8 mouse cellular contexts compared by ENCODE assay signal in the genomic region with DNA sequence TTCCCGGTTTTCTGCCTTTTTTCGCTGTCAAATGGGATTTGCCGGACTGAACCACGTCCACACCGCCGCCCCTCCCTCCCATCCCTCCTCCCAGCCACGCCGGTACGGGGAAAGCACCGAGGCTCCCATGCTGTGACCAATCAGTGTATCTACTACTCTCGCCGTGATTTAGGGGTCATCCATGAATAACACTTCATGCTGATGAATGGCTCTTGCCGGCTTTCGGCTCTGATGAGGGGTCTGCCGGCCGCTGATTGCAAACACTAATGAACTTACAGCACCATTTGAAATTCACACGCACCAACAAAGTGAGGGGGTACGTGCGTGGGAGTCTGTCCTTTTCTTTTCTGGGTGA. TPM values are rescaled to one million over a fixed set of nuclear protein-coding genes. Genes with fewer than 3 reads are reported as not detected.
DNase-seq lines count a peak whose midpoint lies in the region; ATAC-seq lines count a peak whose summit lies in the region.

Gene Tenm3 (minus strand): TSS at position 21 of the 355 bp plus-strand sequence.

- H3K27me3 ChIP-seq in kidney, embryonic 14.5 days (ENCODE audit: control insufficient read depth, insufficient read depth, low read length): no peaks in the 10 kb centered on the region; the same call in 1 of the 2 replicates
- no peaks in the 10 kb centered on the region; the same call in 1 of the 2 replicates for H3K27me3 ChIP-seq in embryonic facial prominence, embryonic 14.5 days (replicated peaks; ENCODE audit: control insufficient read depth, insufficient read depth, low read length)
- peaks cover 10% of the 10 kb centered on the region; the same call in 1 of the 2 replicates for H3K27me3 ChIP-seq in hindbrain, embryonic 16.5 days (replicated peaks; ENCODE audit: control insufficient read depth, insufficient read depth, low read length)
- peaks cover 52% of the 10 kb centered on the region for H3K27me3 ChIP-seq in liver, embryonic 13.5 days

- no peak for DNase-seq in kidney, postnatal 36 days
- DNase-seq in Muller cell, postnatal 12 days (ENCODE audit: inconsistent ontology term): peak; percentile 82
- no peak for DNase-seq in embryonic facial prominence, embryonic 14.5 days (ENCODE audit: low spot score)
- no peak for DNase-seq in liver, embryonic 13.5 days
- no peak for DNase-seq in T-cell, adult 2 months (ENCODE audit: low spot score)
- DNase-seq in yolk sac, embryonic 10.5 days (ENCODE audit: low spot score): no peak

- H3K36me3 ChIP-seq in kidney, embryonic 14.5 days (ENCODE audit: control insufficient read depth, insufficient read depth, low read length): no peaks in the 10 kb centered on the region
- H3K36me3 ChIP-seq in embryonic facial prominence, embryonic 14.5 days (ENCODE audit: control insufficient read depth, insufficient read depth, low read length): no peaks in the 10 kb centered on the region
- H3K36me3 ChIP-seq in hindbrain, embryonic 16.5 days (ENCODE audit: control insufficient read depth, insufficient read depth, low read length): no peaks in the 10 kb centered on the region
- H3K36me3 ChIP-seq in liver, embryonic 13.5 days: no peaks in the 10 kb centered on the region

- peak within 1 kb of the TSS; percentile 90 for H3K27ac ChIP-seq in kidney, embryonic 14.5 days (ENCODE audit: low read depth, low read length)
- H3K27ac ChIP-seq in embryonic facial prominence, embryonic 14.5 days (replicated peaks; ENCODE audit: low read depth, low read length): peak within 1 kb of the TSS; percentile 90
- H3K27ac ChIP-seq in hindbrain, embryonic 16.5 days (ENCODE audit: low read depth, low read length): peak within 1 kb of the TSS; percentile 85
- H3K27ac ChIP-seq in liver, embryonic 13.5 days: peak within 1 kb of the TSS; percentile 23; the same call in 1 of the 2 replicates

- peak within 1 kb of the TSS; percentile 79 for H3K4me3 ChIP-seq in kidney, embryonic 14.5 days (ENCODE audit: low read length)
- H3K4me3 ChIP-seq in embryonic facial prominence, embryonic 14.5 days (ENCODE audit: low read depth, low read length): peak within 1 kb of the TSS; percentile 84
- peak within 1 kb of the TSS; percentile 86 for H3K4me3 ChIP-seq in hindbrain, embryonic 16.5 days (ENCODE audit: low read length)
- peak within 1 kb of the TSS; percentile 61 for H3K4me3 ChIP-seq in liver, embryonic 13.5 days (replicated peaks)

- 0% methylated on average over 19 of the region's 19 CpGs for WGBS in kidney, embryonic 14.5 days
- whole genome bisulfite sequencing in embryonic facial prominence, embryonic 14.5 days: under 1% methylated on average over 19 of the region's 19 CpGs
- 1% methylated on average over 19 of the region's 19 CpGs for WGBS in hindbrain, embryonic 16.5 days
- under 1% methylated on average over 19 of the region's 19 CpGs for WGBS in liver, embryonic 13.5 days (ENCODE audit: insufficient replicate concordance)

- ATAC-seq in kidney, embryonic 14.5 days (ENCODE audit: low FRiP score, low TSS enrichment): peak; percentile 54; the same call in 1 of the 2 replicates
- ATAC-seq in embryonic facial prominence, embryonic 14.5 days (ENCODE audit: low read depth): peak; percentile 53; the same call in 1 of the 2 replicates
- peak; percentile 71 for ATAC-seq in hindbrain, embryonic 16.5 days
- peak; percentile 59 for ATAC-seq in liver, embryonic 13.5 days (ENCODE audit: low read depth)

- H3K4me1 ChIP-seq in kidney, embryonic 14.5 days (ENCODE audit: control insufficient read depth, insufficient read depth, low read length): 0 out of 2 replicates have a peak, but pooled peaks cover 2% of the 10 kb centered on the region
- H3K4me1 ChIP-seq in embryonic facial prominence, embryonic 14.5 days (ENCODE audit: control insufficient read depth, insufficient read depth, low read length): peaks cover 10% of the 10 kb centered on the region
- H3K4me1 ChIP-seq in hindbrain, embryonic 16.5 days (ENCODE audit: control insufficient read depth, insufficient read depth, low read depth, low read length): peaks cover 9% of the 10 kb centered on the region
- no peaks in the 10 kb centered on the region for H3K4me1 ChIP-seq in liver, embryonic 13.5 days (replicated peaks)

- peak within 1 kb of the TSS; percentile 81 for H3K9ac ChIP-seq in kidney, embryonic 14.5 days (ENCODE audit: low read depth, low read length)
- H3K9ac ChIP-seq in embryonic facial prominence, embryonic 14.5 days (ENCODE audit: low read depth, low read length): peak within 1 kb of the TSS; percentile 85
- peak within 1 kb of the TSS; percentile 84 for H3K9ac ChIP-seq in hindbrain, embryonic 16.5 days (ENCODE audit: low read depth, low read length)
- H3K9ac ChIP-seq in liver, embryonic 13.5 days: peak within 1 kb of the TSS; percentile 56

- no peaks in the 10 kb centered on the region for H3K9me3 ChIP-seq in kidney, embryonic 14.5 days (ENCODE audit: control insufficient read depth, low read length)
- H3K9me3 ChIP-seq in embryonic facial prominence, embryonic 14.5 days (ENCODE audit: control insufficient read depth, low read length): no peaks in the 10 kb centered on the region
- no peaks in the 10 kb centered on the region for H3K9me3 ChIP-seq in hindbrain, embryonic 16.5 days (ENCODE audit: control insufficient read depth, low read length)
- H3K9me3 ChIP-seq in liver, embryonic 13.5 days (replicated peaks): no peaks in the 10 kb centered on the region

- H3K4me2 ChIP-seq in kidney, embryonic 14.5 days (replicated peaks; ENCODE audit: low read depth, low read length): peak within 1 kb of the TSS; percentile 89
- peak within 1 kb of the TSS; percentile 95 for H3K4me2 ChIP-seq in embryonic facial prominence, embryonic 14.5 days (ENCODE audit: low read depth, low read length)
- peak within 1 kb of the TSS; percentile 91 for H3K4me2 ChIP-seq in hindbrain, embryonic 16.5 days (ENCODE audit: low read length)
- peak within 1 kb of the TSS; percentile 58 for H3K4me2 ChIP-seq in liver, embryonic 13.5 days

RNA-seq across cellular contexts. Expression of gene Tenm3, which starts in this region (rescaled TPM):
- polyA plus RNA-seq in kidney, embryonic 14.5 days (2014; fragmentation: Nextera tagmentation; extraction: Ambion mirVana): 19.9 and 34.4 TPM in 2 replicates
- polyA plus RNA-seq in embryonic facial prominence, embryonic 14.5 days (2014; fragmentation: Nextera tagmentation; extraction: Ambion mirVana): 48.3 and 48.6 TPM in 2 replicates
- polyA plus RNA-seq in hindbrain, embryonic 16.5 days (2015; fragmentation: Nextera tagmentation; extraction: Ambion mirVana): 24.2 and 26.1 TPM in 2 replicates
- polyA plus RNA-seq in liver, embryonic 13.5 days (2015; fragmentation: Nextera tagmentation; extraction: Ambion mirVana): 2.6 and 3.3 TPM in 2 replicates

Comparison
In these comparisons a context has a peak if more than half of its experiments do, and no peak if none do; other contexts are left out.
1. H3K27ac ChIP-seq: peak in every context shown above with its lines; median percentile 90 in kidney, embryonic 14.5 days; 90 in embryonic facial prominence, embryonic 14.5 days; 85 in hindbrain, embryonic 16.5 days; 23 in liver, embryonic 13.5 days.